Mouse (Mus musculus): Measurements from ENCODE around the gene Clptm1. TPM values are rescaled to one million over a fixed set of nuclear protein-coding genes. Genes with fewer than 3 reads are reported as not detected.

Gene Clptm1
- polyA plus RNA-seq, 1 experiment from 2014 or later = 103 TPM

- WGBS = under 1% methylated on average over 20 of the region's 20 CpGs
These were observed 34.3 kb upstream of the Clptm1 start, which contains the start of gene Apoe for GRCm38 (mm10) chr7:19698907-19699826. Gene Apoe, minus strand, starts transcription at chr7:19699188.

GRCm38 (mm10) chr7:19697949-19698906, 33.4 kb upstream of the Clptm1 start:
- Histone ChIP-seq H3K9ac (replicated peaks) (peak overlapping the region; percentile 63), H3K9me3 (no peaks in the 10 kb centered on the region), H3K36me3 (peaks cover 18% of the 10 kb centered on the region), H3K27ac (replicated peaks) (no peak overlapping the region), H3K27me3 (no peaks in the 10 kb centered on the region), H3K4me3 (peak overlapping the region; percentile 37), H3K4me1 (peaks cover 24% of the 10 kb centered on the region), H3K4me2 (replicated peaks) (peak overlapping the region; percentile 60)
- 3% methylated on average over 28 of the region's 28 CpGs for WGBS
- ATAC-seq (ENCODE audit: low FRiP score, low read depth) = peak; percentile 13; the same call in 1 of the 2 replicates

More at GRCm38 (mm10) chr7:19698907-19699826, 34.3 kb upstream of the Clptm1 start, which contains the start of gene Apoe:
- Histone ChIP-seq H3K36me3 (peaks cover 25% of the 10 kb centered on the region), H3K4me2 (replicated peaks) (peak within 1 kb of the TSS; percentile 60), H3K4me3 (peak within 1 kb of the TSS; percentile 37), H3K9ac (replicated peaks) (peak within 1 kb of the TSS; percentile 63), H3K27ac (replicated peaks) (no peak within 1 kb of the TSS), H3K4me1 (peaks cover 20% of the 10 kb centered on the region), H3K27me3 (no peaks in the 10 kb centered on the region), H3K9me3 (no peaks in the 10 kb centered on the region)
- peak; percentile 74 for ATAC-seq (ENCODE audit: low FRiP score, low read depth)

- no peak overlapping the region for H3K9ac ChIP-seq (replicated peaks)
- no peaks in the 10 kb centered on the region for H3K27me3 ChIP-seq
- 94% methylated on average over 34 of the region's 34 CpGs for WGBS
- H3K9me3 ChIP-seq = no peaks in the 10 kb centered on the region
- ATAC-seq (ENCODE audit: low FRiP score, low read depth) = no peak
- peaks cover 8% of the 10 kb centered on the region for H3K36me3 ChIP-seq
- no peak overlapping the region for H3K27ac ChIP-seq (replicated peaks)
- H3K4me3 ChIP-seq = no peak overlapping the region
- no peak overlapping the region for H3K4me2 ChIP-seq (replicated peaks)
- peaks cover 26% of the 10 kb centered on the region for H3K4me1 ChIP-seq
These were observed 31.6 kb upstream of the Clptm1 start for GRCm38 (mm10) chr7:19696336-19696873.

GRCm38 (mm10) chr7:19695881-19696280, 31.0 kb upstream of the Clptm1 start:
- Histone ChIP-seq H3K4me1 (peaks cover 25% of the 10 kb centered on the region), H3K4me2 (replicated peaks) (no peak overlapping the region), H3K27ac (replicated peaks) (no peak overlapping the region), H3K4me3 (no peak overlapping the region), H3K36me3 (peaks cover 8% of the 10 kb centered on the region), H3K9ac (replicated peaks) (no peak overlapping the region), H3K27me3 (no peaks in the 10 kb centered on the region), H3K9me3 (no peaks in the 10 kb centered on the region)
- ATAC-seq (ENCODE audit: low FRiP score, low read depth) = no peak
- WGBS = 89% methylated on average over 6 of the region's 6 CpGs

DNA sequence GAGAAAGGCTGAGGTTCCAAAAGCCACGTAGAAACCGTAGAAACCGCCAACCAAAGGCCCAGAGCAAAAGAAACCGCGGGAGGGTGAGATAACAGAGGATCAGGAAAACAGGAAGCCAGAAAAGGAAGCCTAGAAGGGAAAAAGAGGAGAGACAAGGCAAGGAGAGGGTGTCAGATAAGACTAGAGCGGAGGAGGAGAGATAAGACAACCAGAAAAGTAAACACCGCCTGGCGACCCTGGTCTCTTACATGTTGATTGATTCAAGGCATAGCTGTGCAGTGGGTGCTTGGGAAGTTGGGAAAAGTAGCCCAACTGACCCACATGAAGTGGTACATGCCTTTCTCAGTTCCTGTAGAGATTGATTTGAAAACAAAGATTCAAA, 30.4 kb upstream of the Clptm1 start:
- Histone ChIP-seq H3K4me1 (peaks cover 23% of the 10 kb centered on the region), H3K27me3 (no peaks in the 10 kb centered on the region), H3K9me3 (no peaks in the 10 kb centered on the region), H3K9ac (replicated peaks) (no peak overlapping the region), H3K36me3 (peaks cover 8% of the 10 kb centered on the region), H3K4me2 (replicated peaks) (no peak overlapping the region), H3K27ac (replicated peaks) (no peak overlapping the region), H3K4me3 (no peak overlapping the region)
- ATAC-seq (ENCODE audit: low FRiP score, low read depth) = no peak
- 66% methylated on average over 8 of the region's 8 CpGs for WGBS

DNA sequence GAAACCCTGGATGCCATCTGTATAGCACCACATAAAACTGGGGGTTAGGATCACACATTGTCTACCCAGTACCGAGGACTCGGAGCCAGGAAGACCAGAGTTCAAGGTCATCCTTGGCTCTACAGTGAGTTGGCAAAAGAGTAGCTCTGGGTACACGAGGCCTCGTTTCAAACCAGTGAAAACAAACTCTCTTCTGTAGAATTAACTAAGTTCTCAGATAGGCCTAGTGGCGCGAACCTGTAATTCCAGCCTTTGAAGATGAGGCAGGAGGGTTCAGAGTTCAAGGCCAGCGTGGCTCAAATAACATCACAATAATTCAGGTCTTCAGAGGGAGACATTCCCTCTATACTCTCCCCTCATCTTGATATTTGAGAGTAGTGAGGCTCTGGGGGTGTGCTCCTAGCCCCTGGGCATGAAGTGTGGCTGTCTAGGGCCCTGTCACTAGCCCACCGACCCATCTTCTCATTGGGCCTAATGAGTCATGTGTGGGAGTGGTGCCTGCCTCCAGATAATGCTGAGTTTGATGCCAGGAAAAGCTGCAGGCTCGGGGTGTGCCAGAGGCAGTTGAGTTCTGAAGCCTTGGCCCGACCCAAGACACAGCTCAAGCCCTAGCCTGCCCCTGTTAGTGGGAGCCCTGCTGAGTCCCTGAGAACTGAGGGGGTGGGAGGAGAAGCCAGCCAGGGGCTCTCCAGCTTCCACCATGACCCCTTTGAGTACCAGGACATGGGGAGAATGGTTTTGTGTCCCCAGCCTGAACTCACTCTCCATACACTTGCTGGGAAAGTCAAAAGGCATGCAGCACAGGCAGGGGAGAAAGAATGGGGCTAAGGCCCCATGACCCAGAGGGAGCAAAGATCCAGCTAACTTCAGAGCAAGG, 29.7 kb upstream of the Clptm1 start:
- peaks cover 22% of the 10 kb centered on the region for H3K4me1 ChIP-seq
- H3K9ac ChIP-seq (replicated peaks) = no peak overlapping the region
- no peak overlapping the region for H3K4me2 ChIP-seq (replicated peaks)
- H3K9me3 ChIP-seq = no peaks in the 10 kb centered on the region
- 87% methylated on average over 10 of the region's 10 CpGs for WGBS
- no peaks in the 10 kb centered on the region for H3K27me3 ChIP-seq
- no peak overlapping the region for H3K27ac ChIP-seq (replicated peaks)
- no peak for ATAC-seq (ENCODE audit: low FRiP score, low read depth)
- peaks cover 8% of the 10 kb centered on the region for H3K36me3 ChIP-seq
- H3K4me3 ChIP-seq = no peak overlapping the region

DNA sequence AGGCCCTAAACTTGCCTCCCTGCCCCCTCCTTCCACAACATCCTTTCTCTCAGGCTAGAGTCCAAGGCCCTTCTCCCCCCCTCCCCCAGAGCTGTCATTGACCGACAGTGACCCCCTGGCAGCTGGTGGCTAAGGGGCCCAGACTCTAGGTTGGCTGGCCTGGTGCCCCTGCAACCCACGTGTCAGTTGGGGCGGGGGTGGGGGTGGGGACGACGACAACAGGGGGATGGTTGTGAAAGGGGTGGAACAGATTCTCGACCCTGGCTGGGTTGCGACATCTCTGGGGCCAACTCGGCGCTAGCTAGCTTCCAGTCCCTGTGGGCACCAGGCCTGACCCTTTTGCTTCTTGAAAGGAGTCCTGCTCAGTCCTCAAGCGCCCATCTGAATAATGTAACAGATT, 28.6 kb upstream of the Clptm1 start:
- WGBS = 37% methylated on average over 10 of the region's 10 CpGs
- no peak overlapping the region for H3K4me3 ChIP-seq
- H3K9ac ChIP-seq (replicated peaks) = no peak overlapping the region
- no peaks in the 10 kb centered on the region for H3K9me3 ChIP-seq
- no peak overlapping the region for H3K27ac ChIP-seq (replicated peaks)
- no peak for ATAC-seq (ENCODE audit: low FRiP score, low read depth)
- H3K4me2 ChIP-seq (replicated peaks) = no peak overlapping the region
- H3K27me3 ChIP-seq = no peaks in the 10 kb centered on the region
- peaks cover 8% of the 10 kb centered on the region for H3K36me3 ChIP-seq
- H3K4me1 ChIP-seq = peaks cover 11% of the 10 kb centered on the region

GRCm38 (mm10) chr7:19691873-19692865, 27.3 kb upstream of the Clptm1 start, which contains the start of gene Apoc1:
Gene Apoc1, minus strand, starts transcription at chr7:19692660.
- Histone ChIP-seq H3K27ac (replicated peaks) (no peak within 1 kb of the TSS), H3K4me2 (replicated peaks) (no peak within 1 kb of the TSS), H3K9me3 (no peaks in the 10 kb centered on the region), H3K9ac (replicated peaks) (no peak within 1 kb of the TSS), H3K36me3 (peaks cover 8% of the 10 kb centered on the region), H3K27me3 (no peaks in the 10 kb centered on the region), H3K4me3 (no peak within 1 kb of the TSS), H3K4me1 (peaks cover 5% of the 10 kb centered on the region; the same call in 1 of the 2 replicates)
- 51% methylated on average over 28 of the region's 28 CpGs for WGBS
- ATAC-seq (ENCODE audit: low FRiP score, low read depth) = no peak

- Histone ChIP-seq H3K4me2 (replicated peaks) (no peak overlapping the region), H3K27me3 (no peaks in the 10 kb centered on the region), H3K9me3 (no peaks in the 10 kb centered on the region), H3K4me3 (no peak overlapping the region), H3K36me3 (peaks cover 4% of the 10 kb centered on the region), H3K9ac (replicated peaks) (no peak overlapping the region), H3K4me1 (peaks cover 5% of the 10 kb centered on the region; the same call in 1 of the 2 replicates), H3K27ac (replicated peaks) (no peak overlapping the region)
- ATAC-seq (ENCODE audit: low FRiP score, low read depth) = no peak
- 72% methylated on average over 6 of the region's 6 CpGs for WGBS
These were observed 26.6 kb upstream of the Clptm1 start for GRCm38 (mm10) chr7:19691434-19691833.

GRCm38 (mm10) chr7:19690845-19691244, 26.0 kb upstream of the Clptm1 start:
- 89% methylated on average over 4 of the region's 4 CpGs for WGBS

More at GRCm38 (mm10) chr7:19690845-19691244, 26.0 kb upstream of the Clptm1 start:
- Histone ChIP-seq H3K4me2 (replicated peaks) (no peak overlapping the region), H3K36me3 (no peaks in the 10 kb centered on the region), H3K9me3 (no peaks in the 10 kb centered on the region), H3K9ac (replicated peaks) (no peak overlapping the region), H3K4me1 (peaks cover 5% of the 10 kb centered on the region; the same call in 1 of the 2 replicates), H3K4me3 (no peak overlapping the region), H3K27me3 (no peaks in the 10 kb centered on the region), H3K27ac (replicated peaks) (no peak overlapping the region)
- ATAC-seq (ENCODE audit: low FRiP score, low read depth) = no peak
